Mouse (Mus musculus) C2C12 (cell line): ENCODE measurements around the gene Zfc3h1.

Source experiments
- CTCF ChIP-seq: IDR thresholded peaks from one replicate; pipeline ENCODE4 v1.5.1; 2011; ENCODE audit not compliant: control insufficient read depth, insufficient read depth, insufficient read length
- MYOG ChIP-seq: IDR thresholded peaks from one replicate; pipeline ENCODE4 v1.6.1; 2011; ENCODE audit not compliant: control insufficient read depth, insufficient read length; ENCODE audit errors: extremely low read depth
- USF1 ChIP-seq: IDR thresholded peaks from one replicate; pipeline ENCODE4 v1.6.1; 2011; ENCODE audit warnings: low read depth, mild to moderate bottlenecking, control low read depth, moderate library complexity

DNA sequence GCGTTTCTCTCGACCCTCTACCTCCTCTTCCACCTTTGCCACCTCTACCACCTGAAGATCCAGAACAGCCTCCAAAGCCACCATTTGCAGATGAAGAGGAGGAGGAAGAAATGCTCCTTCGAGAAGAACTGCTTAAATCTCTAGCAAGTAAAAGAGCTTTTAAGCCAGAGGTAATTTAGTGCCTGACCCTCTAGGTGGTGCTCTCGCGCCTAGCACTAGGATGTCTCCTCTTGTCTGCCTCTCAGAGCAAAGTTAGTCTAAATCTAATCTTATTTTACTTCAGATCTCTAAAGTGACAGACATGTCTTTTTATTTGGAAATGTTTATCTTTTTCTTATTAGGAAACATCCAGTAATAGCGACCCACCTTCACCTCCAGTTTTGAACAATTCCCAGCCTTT is 21.6 kb downstream of the Zfc3h1 start:
- TF ChIP-seq CTCF: no peak
- TF ChIP-seq USF1: no peak
- TF ChIP-seq MYOG: no peak
